Mouse (Mus musculus): ENCODE measurements around the gene Dda1. TPM values are rescaled to one million over a fixed set of nuclear protein-coding genes. Genes with fewer than 3 reads are reported as not detected.

Dda1 gene
- polyA plus RNA-seq, 1 experiment from 2014 or later: 152 TPM

- no peaks in the 10 kb centered on the region for H3K9me3 ChIP-seq
- H3K4me2 ChIP-seq (replicated peaks): no peak overlapping the region
- peaks cover 37% of the 10 kb centered on the region for H3K4me1 ChIP-seq
- H3K9ac ChIP-seq (replicated peaks): no peak overlapping the region
- no peaks in the 10 kb centered on the region for H3K27me3 ChIP-seq
- H3K27ac ChIP-seq (replicated peaks): no peak overlapping the region
- no peak overlapping the region for H3K4me3 ChIP-seq
- WGBS: 94% methylated on average over 6 of the region's 6 CpGs
- ATAC-seq (ENCODE audit: low FRiP score, low read depth): no peak
- H3K36me3 ChIP-seq: peaks cover 56% of the 10 kb centered on the region
These were observed 8.3 kb upstream of the Dda1 start for GRCm38 (mm10) chr8:71460716-71461115.

GRCm38 (mm10) chr8:71461152-71461840, 7.7 kb upstream of the Dda1 start:
- Histone ChIP-seq H3K27ac (replicated peaks) (no peak overlapping the region), H3K9me3 (no peaks in the 10 kb centered on the region), H3K4me2 (replicated peaks) (peak overlapping the region; percentile 90), H3K36me3 (peaks cover 55% of the 10 kb centered on the region), H3K9ac (replicated peaks) (peak overlapping the region; percentile 0; the same call in 1 of the 2 replicates), H3K4me1 (peaks cover 40% of the 10 kb centered on the region), H3K27me3 (no peaks in the 10 kb centered on the region), H3K4me3 (peak overlapping the region; percentile 4; the same call in 1 of the 2 replicates)
- WGBS: 82% methylated on average over 47 of the region's 47 CpGs
- ATAC-seq (ENCODE audit: low FRiP score, low read depth): no peak

GRCm38 (mm10) chr8:71462191-71462590, 6.8 kb upstream of the Dda1 start:
- ATAC-seq (ENCODE audit: low FRiP score, low read depth): no peak
- H3K4me3 ChIP-seq: peak overlapping the region; percentile 84
- WGBS: 74% methylated on average over 4 of the region's 4 CpGs
- H3K4me2 ChIP-seq (replicated peaks): peak overlapping the region; percentile 90
- H3K36me3 ChIP-seq: peaks cover 47% of the 10 kb centered on the region
- no peaks in the 10 kb centered on the region for H3K9me3 ChIP-seq
- H3K4me1 ChIP-seq: peaks cover 40% of the 10 kb centered on the region
- H3K27ac ChIP-seq (replicated peaks): no peak overlapping the region
- no peaks in the 10 kb centered on the region for H3K27me3 ChIP-seq
- H3K9ac ChIP-seq (replicated peaks): peak overlapping the region; percentile 91

GRCm38 (mm10) chr8:71462786-71463185, 6.2 kb upstream of the Dda1 start:
- H3K27ac ChIP-seq (replicated peaks): peak overlapping the region; percentile 74
- H3K27me3 ChIP-seq: no peaks in the 10 kb centered on the region
- H3K9me3 ChIP-seq: no peaks in the 10 kb centered on the region
- peak overlapping the region; percentile 91 for H3K9ac ChIP-seq (replicated peaks)
- H3K4me2 ChIP-seq (replicated peaks): peak overlapping the region; percentile 90
- H3K36me3 ChIP-seq: peaks cover 41% of the 10 kb centered on the region
- ATAC-seq (ENCODE audit: low FRiP score, low read depth): peak; percentile 0; the same call in 1 of the 2 replicates
- peaks cover 40% of the 10 kb centered on the region for H3K4me1 ChIP-seq
- WGBS: 4% methylated on average over 16 of the region's 16 CpGs
- H3K4me3 ChIP-seq: peak overlapping the region; percentile 84

GRCm38 (mm10) chr8:71463188-71464033, 5.6 kb upstream of the Dda1 start, which contains the start of gene Abhd8:
Abhd8 (minus strand) TSS chr8:71463655.
- Histone ChIP-seq H3K27ac (replicated peaks) (peak within 1 kb of the TSS; percentile 74), H3K9ac (replicated peaks) (peak within 1 kb of the TSS; percentile 91), H3K4me3 (peak within 1 kb of the TSS; percentile 84), H3K27me3 (no peaks in the 10 kb centered on the region), H3K4me2 (replicated peaks) (peak within 1 kb of the TSS; percentile 90), H3K36me3 (peaks cover 35% of the 10 kb centered on the region), H3K9me3 (no peaks in the 10 kb centered on the region), H3K4me1 (peaks cover 37% of the 10 kb centered on the region)
- 1% methylated on average over 52 of the region's 55 CpGs for WGBS
- ATAC-seq (ENCODE audit: low FRiP score, low read depth): peak; percentile 83

- H3K4me3 ChIP-seq: peak within 1 kb of the TSS; percentile 84
- peaks cover 21% of the 10 kb centered on the region for H3K36me3 ChIP-seq
- WGBS: under 1% methylated on average over 59 of the region's 59 CpGs
- peak within 1 kb of the TSS; percentile 90 for H3K4me2 ChIP-seq (replicated peaks)
- peak within 1 kb of the TSS; percentile 74 for H3K27ac ChIP-seq (replicated peaks)
- peak within 1 kb of the TSS; percentile 91 for H3K9ac ChIP-seq (replicated peaks)
- peak; percentile 73 for ATAC-seq (ENCODE audit: low FRiP score, low read depth)
- no peaks in the 10 kb centered on the region for H3K9me3 ChIP-seq
- no peaks in the 10 kb centered on the region for H3K27me3 ChIP-seq
- peaks cover 40% of the 10 kb centered on the region for H3K4me1 ChIP-seq
These were observed 4.2 kb upstream of the Dda1 start, which contains the start of gene Mrpl34 for GRCm38 (mm10) chr8:71464513-71465500. Mrpl34 (plus strand) TSS chr8:71464959.

- no peak overlapping the region for H3K9ac ChIP-seq (replicated peaks)
- ATAC-seq (ENCODE audit: low FRiP score, low read depth): no peak
- peaks cover 49% of the 10 kb centered on the region for H3K4me1 ChIP-seq
- no peaks in the 10 kb centered on the region for H3K27me3 ChIP-seq
- peak overlapping the region; percentile 84 for H3K4me3 ChIP-seq
- peaks cover 15% of the 10 kb centered on the region for H3K36me3 ChIP-seq
- H3K4me2 ChIP-seq (replicated peaks): peak overlapping the region; percentile 86
- no peak overlapping the region for H3K27ac ChIP-seq (replicated peaks)
- H3K9me3 ChIP-seq: no peaks in the 10 kb centered on the region
- 84% methylated on average over 8 of the region's 8 CpGs for WGBS
These were observed 3.3 kb upstream of the Dda1 start for GRCm38 (mm10) chr8:71465733-71466132.

- H3K4me2 ChIP-seq (replicated peaks): no peak overlapping the region
- H3K9ac ChIP-seq (replicated peaks): no peak overlapping the region
- H3K9me3 ChIP-seq: no peaks in the 10 kb centered on the region
- H3K36me3 ChIP-seq: peaks cover 11% of the 10 kb centered on the region
- peaks cover 46% of the 10 kb centered on the region for H3K4me1 ChIP-seq
- H3K27me3 ChIP-seq: no peaks in the 10 kb centered on the region
- no peak overlapping the region for H3K27ac ChIP-seq (replicated peaks)
- WGBS: 96% methylated on average over 5 of the region's 5 CpGs
- H3K4me3 ChIP-seq: no peak overlapping the region
- ATAC-seq (ENCODE audit: low FRiP score, low read depth): no peak
These were observed 2.8 kb upstream of the Dda1 start for GRCm38 (mm10) chr8:71466198-71466597.

GRCm38 (mm10) chr8:71467201-71467600, 1.8 kb upstream of the Dda1 start:
- H3K4me1 ChIP-seq: peaks cover 36% of the 10 kb centered on the region
- peaks cover 15% of the 10 kb centered on the region for H3K36me3 ChIP-seq
- 96% methylated on average over 2 of the region's 2 CpGs for WGBS
- no peaks in the 10 kb centered on the region for H3K27me3 ChIP-seq
- H3K4me3 ChIP-seq: no peak overlapping the region
- H3K9me3 ChIP-seq: no peaks in the 10 kb centered on the region
- H3K27ac ChIP-seq (replicated peaks): no peak overlapping the region
- no peak overlapping the region for H3K9ac ChIP-seq (replicated peaks)
- ATAC-seq (ENCODE audit: low FRiP score, low read depth): no peak
- H3K4me2 ChIP-seq (replicated peaks): no peak overlapping the region

- Histone ChIP-seq H3K4me3 (no peak overlapping the region), H3K27me3 (no peaks in the 10 kb centered on the region), H3K9me3 (no peaks in the 10 kb centered on the region), H3K36me3 (peaks cover 23% of the 10 kb centered on the region), H3K4me2 (replicated peaks) (no peak overlapping the region), H3K4me1 (peaks cover 28% of the 10 kb centered on the region), H3K27ac (replicated peaks) (no peak overlapping the region), H3K9ac (replicated peaks) (no peak overlapping the region)
- ATAC-seq (ENCODE audit: low FRiP score, low read depth): no peak
- 90% methylated on average over 1 of the region's 1 CpGs for WGBS
These were observed 998 bp upstream of the Dda1 start for GRCm38 (mm10) chr8:71468001-71468400.

GRCm38 (mm10) chr8:71469411-71469810, 412 bp downstream of the Dda1 start:
- WGBS: under 1% methylated on average over 22 of the region's 24 CpGs
- Histone ChIP-seq H3K4me1 (peaks cover 20% of the 10 kb centered on the region), H3K27ac (replicated peaks) (peak overlapping the region; percentile 77), H3K9me3 (no peaks in the 10 kb centered on the region), H3K36me3 (peaks cover 37% of the 10 kb centered on the region), H3K4me3 (peak overlapping the region; percentile 84), H3K9ac (replicated peaks) (peak overlapping the region; percentile 76), H3K27me3 (no peaks in the 10 kb centered on the region), H3K4me2 (replicated peaks) (peak overlapping the region; percentile 92)
- peak; percentile 23 for ATAC-seq (ENCODE audit: low FRiP score, low read depth)
